Mouse (Mus musculus) forebrain, postnatal 0 days (tissue): ENCODE results near the gene Arhgap23. TPM values are rescaled to one million over a fixed set of nuclear protein-coding genes. Genes with fewer than 3 reads are reported as not detected.

Source experiments
- ATAC-seq: fragments of 200-750 bp; cut with Nextera tagmentation; 2 replicates; pipeline ENCODE4 v1.8.0; 2017; ENCODE audit warnings: mild to moderate bottlenecking, moderate library complexity
- DNase-seq: peaks from one replicate; pipeline ENCODE4 v3.0.0-alpha.2; 2015
- H3K27ac ChIP-seq: fragments of 300-500 bp; sonication (generic); 2 replicates; pipeline ENCODE4 v1.5.1; 2014; ENCODE audit warnings: low read depth, mild to moderate bottlenecking, antibody characterized with exemption, low read length, moderate library complexity, mixed read lengths
- H3K27me3 ChIP-seq: fragments of 300-500 bp; sonication (generic); 2 replicates; pipeline ENCODE4 v1.6.1; 2014; ENCODE audit warnings: mild to moderate bottlenecking, low read length, mixed read lengths; ENCODE audit not compliant: insufficient read depth
- H3K36me3 ChIP-seq: fragments of 300-500 bp; sonication (generic); 2 replicates; pipeline ENCODE4 v1.6.1; 2014; ENCODE audit warnings: mild to moderate bottlenecking, moderate library complexity; ENCODE audit not compliant: insufficient read depth
- H3K4me1 ChIP-seq: fragments of 300-500 bp; sonication (generic); 2 replicates; pipeline ENCODE4 v1.6.1; 2014; ENCODE audit warnings: antibody characterized with exemption; ENCODE audit not compliant: insufficient read depth
- H3K4me2 ChIP-seq: fragments of 300-500 bp; sonication (generic); 2 replicates; pipeline ENCODE4 v1.6.1; 2014; ENCODE audit warnings: low read depth, mild to moderate bottlenecking, moderate library complexity
- H3K4me3 ChIP-seq: fragments of 300-500 bp; sonication (generic); 2 replicates; pipeline ENCODE4 v1.5.1; 2014; ENCODE audit warnings: low read depth, low read length, mixed read lengths
- H3K9ac ChIP-seq: fragments of 300-500 bp; sonication (generic); 2 replicates; pipeline ENCODE4 v1.6.1; 2014; ENCODE audit warnings: mild to moderate bottlenecking
- H3K9me3 ChIP-seq: fragments of 300-500 bp; sonication (generic); 2 replicates; pipeline ENCODE4 v1.6.1; 2016; ENCODE audit warnings: low read length
- CTCF ChIP-seq: sonication (generic); IDR thresholded peaks from 2 replicates; pipeline ENCODE4 v1.5.1; 2016; ENCODE audit warnings: antibody characterized with exemption, control low read depth, low read depth
- WGBS: fragments of 180-500 bp; shearing (Covaris S2); extraction: QIAGEN DNeasy Blood & Tissue Kit; methylation state at CpG from one replicate; pipeline ENCODE4 v1.1.7; 2014; 5-methylcytosine and 5-hydroxymethylcytosine counted together
- polyA plus RNA-seq: library from polyadenylated mRNA; unstranded; fragments of >200 nt; fragmentation: Nextera tagmentation; extraction: Ambion mirVana; gene quantifications from 2 replicates; pipeline ENCODE4 v1.2.1, GENCODE M21; 2015
- total RNA-seq: library from RNA; depleted of rRNA; stranded (reverse); fragments of >200 nt; gene quantifications from 2 replicates; pipeline ENCODE4 v1.2.3, GENCODE M21; 2014

Gene Arhgap23
- total and polyA plus RNA-seq, 2 experiments from 2014 or later, result 10.2 to 52.9 TPM

DNA sequence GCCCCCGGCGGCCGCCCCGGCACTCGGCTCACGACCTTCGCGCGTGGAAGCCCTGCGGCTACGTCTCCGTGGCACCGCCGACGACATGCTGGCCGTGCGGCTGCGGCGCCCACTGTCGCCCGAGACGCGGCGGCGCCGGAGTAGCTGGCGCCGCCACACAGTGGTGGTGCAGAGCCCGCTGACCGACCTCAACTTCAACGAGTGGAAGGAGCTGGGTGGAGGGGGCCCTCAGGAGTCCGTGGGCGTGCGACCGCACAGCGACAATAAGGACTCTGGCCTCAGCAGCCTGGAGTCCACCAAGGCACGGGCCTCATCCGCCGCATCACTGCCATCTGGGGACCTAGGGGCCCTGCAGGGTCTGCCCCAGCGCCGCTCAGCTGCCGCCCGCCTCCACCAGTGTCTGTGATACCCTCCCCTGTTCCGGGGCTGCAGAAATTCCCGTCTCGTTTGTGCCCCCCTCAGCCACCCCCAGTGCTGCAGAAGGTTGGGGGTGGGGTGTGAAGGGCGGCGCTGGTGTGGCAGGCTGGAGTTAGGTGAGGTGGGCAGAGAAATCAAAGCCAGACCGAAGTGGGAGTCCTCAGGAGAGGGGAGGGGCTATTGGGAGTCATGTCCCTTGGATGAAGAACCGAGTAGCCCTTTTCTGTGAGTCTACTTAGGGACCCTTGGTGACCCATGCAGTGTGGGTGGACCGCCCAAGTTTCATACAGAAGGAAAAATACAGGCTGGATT lies 85.6 kb downstream of the Arhgap23 start:
- 13% methylated on average over 46 of the region's 51 CpGs for WGBS
- no peak for DNase-seq
- H3K9me3 ChIP-seq, result no peaks in the 10 kb centered on the region
- peak; percentile 36 for ATAC-seq
- peaks cover 26% of the 10 kb centered on the region; the same call in 1 of the 2 replicates for H3K36me3 ChIP-seq
- H3K4me3 ChIP-seq, result peak overlapping the region; percentile 27
- peaks cover 19% of the 10 kb centered on the region for H3K27me3 ChIP-seq
- no peak overlapping the region for H3K27ac ChIP-seq
- TF ChIP-seq CTCF, result peak; percentile 18; the same call in 1 of the 2 replicates
- H3K4me2 ChIP-seq, result peak overlapping the region; percentile 47
- peak overlapping the region; percentile 43 for H3K9ac ChIP-seq
- no peaks in the 10 kb centered on the region for H3K4me1 ChIP-seq

DNA sequence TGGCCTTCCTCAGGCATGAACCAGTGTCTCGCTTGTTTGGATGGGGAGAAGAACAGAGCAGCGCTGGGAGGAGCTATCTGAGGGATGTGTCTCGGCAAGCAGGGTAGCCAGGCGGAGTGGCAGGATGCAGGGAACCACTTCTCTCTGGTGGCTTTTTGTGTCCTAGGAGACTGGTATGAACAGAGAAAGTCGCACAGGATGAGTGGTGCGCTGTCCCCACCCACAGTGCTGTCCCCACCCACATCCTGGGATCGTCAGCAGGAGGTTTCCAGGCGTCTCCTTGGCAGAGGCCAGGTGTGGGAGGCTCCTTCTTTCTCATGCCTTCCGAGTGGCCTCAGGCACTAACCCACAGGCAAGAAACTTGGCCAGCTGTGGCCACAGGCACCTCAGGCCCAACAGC lies 87.0 kb downstream of the Arhgap23 start:
- DNase-seq (no peak), ATAC-seq (no peak)
- peaks cover 18% of the 10 kb centered on the region; the same call in 1 of the 2 replicates for H3K36me3 ChIP-seq
- no peak overlapping the region for H3K4me3 ChIP-seq
- H3K27me3 ChIP-seq, result peaks cover 19% of the 10 kb centered on the region
- no peak for TF ChIP-seq CTCF
- no peak overlapping the region for H3K9ac ChIP-seq
- no peak overlapping the region for H3K27ac ChIP-seq
- 43% methylated on average over 9 of the region's 9 CpGs for WGBS
- no peak overlapping the region for H3K4me2 ChIP-seq
- H3K9me3 ChIP-seq, result no peaks in the 10 kb centered on the region
- no peaks in the 10 kb centered on the region for H3K4me1 ChIP-seq

DNA sequence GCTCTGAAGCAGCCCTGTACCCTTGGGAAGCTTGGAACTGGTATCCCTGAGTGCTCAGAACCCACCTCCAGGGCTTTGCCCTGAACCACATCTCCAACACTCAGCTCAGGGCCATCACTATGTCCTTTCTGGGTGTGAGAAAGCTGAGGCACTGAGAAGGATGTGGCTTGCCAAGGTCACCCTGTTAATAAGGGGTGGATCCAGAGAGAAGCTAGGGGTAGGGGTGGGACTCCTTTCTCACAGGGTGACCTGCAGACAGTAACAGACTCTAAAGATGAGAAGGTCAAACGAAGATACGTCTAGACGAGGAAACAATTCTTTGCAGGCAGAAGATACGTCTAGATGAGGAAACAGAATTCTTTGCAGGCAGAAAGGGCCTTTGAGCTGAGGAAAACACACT lies 87.5 kb downstream of the Arhgap23 start:
- WGBS, result 84% methylated on average over 4 of the region's 4 CpGs
- TF ChIP-seq CTCF, result no peak

DNA sequence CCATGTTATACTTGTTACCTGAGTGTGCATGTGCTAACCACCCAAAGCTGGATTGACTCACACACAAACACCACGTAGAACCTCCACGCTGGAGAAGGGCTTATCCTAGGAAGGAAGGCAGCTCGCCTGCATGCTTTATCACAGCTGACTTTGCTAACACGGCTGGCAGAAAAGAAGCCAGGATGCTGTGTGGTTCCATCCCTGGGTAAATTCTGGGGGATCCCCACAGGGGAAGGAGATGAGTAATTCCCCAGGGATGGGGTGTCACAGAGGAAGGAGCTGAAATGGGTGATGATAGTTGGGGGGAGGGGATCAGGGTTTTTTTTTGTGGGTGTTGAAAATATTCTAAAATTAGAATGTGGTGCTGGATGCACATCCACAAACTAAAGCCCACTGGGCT lies 90.5 kb downstream of the Arhgap23 start:
- TF ChIP-seq CTCF, result no peak
- H3K4me3 ChIP-seq, result no peak overlapping the region
- no peak overlapping the region for H3K4me2 ChIP-seq
- H3K4me1 ChIP-seq, result no peaks in the 10 kb centered on the region
- H3K27me3 ChIP-seq, result peaks cover 9% of the 10 kb centered on the region; the same call in 1 of the 2 replicates
- 69% methylated on average over 4 of the region's 4 CpGs for WGBS
- no peak for DNase-seq
- ATAC-seq, result no peak
- peaks cover 11% of the 10 kb centered on the region; the same call in 1 of the 2 replicates for H3K36me3 ChIP-seq
- H3K27ac ChIP-seq, result peak overlapping the region; percentile 40; the same call in 1 of the 2 replicates
- H3K9me3 ChIP-seq, result no peaks in the 10 kb centered on the region
- no peak overlapping the region for H3K9ac ChIP-seq

More for the DNA sequence above, 87.5 kb downstream of the Arhgap23 start:
- DNase-seq (no peak), ATAC-seq (no peak)
- H3K4me3 ChIP-seq, result no peak overlapping the region
- H3K4me1 ChIP-seq, result no peaks in the 10 kb centered on the region
- no peak overlapping the region for H3K9ac ChIP-seq
- H3K36me3 ChIP-seq, result peaks cover 18% of the 10 kb centered on the region; the same call in 1 of the 2 replicates
- no peak overlapping the region for H3K4me2 ChIP-seq
- H3K27ac ChIP-seq, result no peak overlapping the region
- no peaks in the 10 kb centered on the region for H3K9me3 ChIP-seq
- H3K27me3 ChIP-seq, result peaks cover 19% of the 10 kb centered on the region

DNA sequence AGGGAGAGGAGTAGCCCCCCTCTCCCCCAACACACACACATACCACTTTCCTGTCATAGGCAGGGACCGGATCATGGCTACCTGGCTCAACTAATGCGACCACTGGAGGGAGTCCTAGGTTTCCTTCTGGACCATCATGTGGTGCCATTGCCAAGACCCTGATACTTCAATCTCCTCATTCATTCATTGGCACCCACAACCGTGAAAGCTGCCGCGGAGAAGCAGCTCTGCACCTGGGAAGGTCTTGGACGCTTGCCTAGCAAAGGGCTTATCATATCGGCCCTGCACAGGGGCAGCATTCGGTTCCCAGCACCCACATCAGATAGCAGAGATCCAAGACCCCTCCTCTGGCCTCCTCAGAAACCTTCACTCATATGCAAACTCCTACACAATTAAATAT lies 91.0 kb downstream of the Arhgap23 start:
- ATAC-seq, result no peak
- 45% methylated on average over 8 of the region's 8 CpGs for WGBS
- H3K9me3 ChIP-seq, result no peaks in the 10 kb centered on the region
- H3K27ac ChIP-seq, result no peak overlapping the region
- peaks cover 8% of the 10 kb centered on the region; the same call in 1 of the 2 replicates for H3K27me3 ChIP-seq
- H3K9ac ChIP-seq, result no peak overlapping the region
- H3K4me3 ChIP-seq, result no peak overlapping the region
- H3K36me3 ChIP-seq, result peaks cover 7% of the 10 kb centered on the region; the same call in 1 of the 2 replicates
- no peaks in the 10 kb centered on the region for H3K4me1 ChIP-seq
- no peak for DNase-seq
- no peak overlapping the region for H3K4me2 ChIP-seq
- peak; percentile 30 for TF ChIP-seq CTCF

DNA sequence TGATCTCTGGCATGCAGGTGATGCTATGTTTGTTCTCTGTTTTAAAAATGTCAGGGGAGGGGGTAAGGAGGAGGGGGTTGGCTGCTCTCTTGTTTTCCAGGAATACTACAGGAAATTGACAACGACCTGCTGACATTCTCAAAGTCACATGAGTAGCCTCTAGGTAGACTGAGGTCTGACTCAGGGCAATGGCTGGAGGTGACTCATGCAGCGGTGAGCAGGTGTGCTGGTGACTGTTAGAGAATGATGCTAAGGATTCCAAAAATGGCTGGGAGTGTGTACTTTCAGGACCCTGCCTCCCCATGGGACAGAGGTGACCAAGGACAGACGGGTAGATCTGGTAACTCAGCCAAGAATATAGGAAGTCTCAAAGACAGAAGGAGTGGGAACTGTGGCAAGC lies 92.9 kb downstream of the Arhgap23 start:
- no peak overlapping the region for H3K4me2 ChIP-seq
- H3K36me3 ChIP-seq, result peaks cover 1% of the 10 kb centered on the region; the same call in 1 of the 2 replicates
- H3K4me3 ChIP-seq, result no peak overlapping the region
- TF ChIP-seq CTCF, result no peak
- H3K9me3 ChIP-seq, result no peaks in the 10 kb centered on the region
- no peak overlapping the region for H3K9ac ChIP-seq
- DNase-seq, result no peak
- no peak overlapping the region for H3K27ac ChIP-seq
- no peak for ATAC-seq
- WGBS, result 79% methylated on average over 3 of the region's 3 CpGs
- H3K4me1 ChIP-seq, result no peaks in the 10 kb centered on the region
- no peaks in the 10 kb centered on the region for H3K27me3 ChIP-seq

- TF ChIP-seq CTCF, result no peak
- Histone ChIP-seq H3K27me3 (no peaks in the 10 kb centered on the region), H3K9ac (no peak overlapping the region), H3K4me2 (no peak overlapping the region), H3K27ac (no peak overlapping the region), H3K36me3 (peaks cover 4% of the 10 kb centered on the region; the same call in 1 of the 2 replicates), H3K4me1 (no peaks in the 10 kb centered on the region), H3K9me3 (no peaks in the 10 kb centered on the region), H3K4me3 (no peak overlapping the region)
- 38% methylated on average over 5 of the region's 5 CpGs for WGBS
- ATAC-seq, result no peak
- DNase-seq, result no peak
Observed at GRCm38 (mm10) chr11:97509058-97509457, 93.7 kb downstream of the Arhgap23 start.
